Mouse (Mus musculus) MEL (cell line): ENCODE measurements around the gene Aifm2.

ENCODE experiments used
- CTCF ChIP-seq, 3 experiments: IDR thresholded peaks in 2 of 3; conservative IDR thresholded peaks in 1 of 3; 2 replicates each; pipeline ENCODE4 v1.5.1; 2011 to 2012; ENCODE audit warnings: low read length in 3 of 3, low read depth in 2 of 3, mild to moderate bottlenecking in 2 of 3, improper control_type of control experiment in 1 of 3, inconsistent platforms in 1 of 3, mixed read lengths in 1 of 3, moderate library complexity in 1 of 3; ENCODE audit not compliant: control insufficient read depth in 1 of 3, insufficient read depth in 1 of 3, poor library complexity in 1 of 3, severe bottlenecking in 1 of 3
- ELF1 ChIP-seq: IDR thresholded peaks from 2 replicates; pipeline ENCODE4 v1.6.1; 2014; ENCODE audit warnings: low read depth, mild to moderate bottlenecking, inconsistent platforms, low read length, improper control_type of control experiment, moderate library complexity
- EP300 ChIP-seq, 2 experiments: IDR thresholded peaks; 2 replicates each; pipeline ENCODE4 v1.6.1; 2011; ENCODE audit warnings: improper control_type of control experiment in 2 of 2, low read length in 2 of 2, low read depth in 1 of 2, mild to moderate bottlenecking in 1 of 2
- KAT2A ChIP-seq: conservative IDR thresholded peaks from 2 replicates; pipeline ENCODE4 v1.6.1; 2012; ENCODE audit warnings: low read depth, low read length, improper control_type of control experiment, inconsistent platforms
- MAX ChIP-seq: IDR thresholded peaks from 2 replicates; pipeline ENCODE4 v1.6.1; 2011; ENCODE audit warnings: low read length, improper control_type of control experiment
- POLR2A ChIP-seq, 2 experiments: IDR thresholded peaks; 2 replicates each; pipeline ENCODE4 v1.6.1; 2011 to 2012; ENCODE audit warnings: low read length in 2 of 2, mild to moderate bottlenecking in 2 of 2, control low read depth in 1 of 2, improper control_type of control experiment in 1 of 2, low read depth in 1 of 2, moderate library complexity in 1 of 2; ENCODE audit not compliant: control insufficient read depth in 1 of 2, insufficient read depth in 1 of 2, poor library complexity in 1 of 2
- SMC3 ChIP-seq: IDR thresholded peaks from 2 replicates; pipeline ENCODE4 v1.6.1; 2011; ENCODE audit warnings: low read depth, low read length, improper control_type of control experiment
- ZMIZ1 ChIP-seq: IDR thresholded peaks from 2 replicates; pipeline ENCODE4 v1.6.1; 2012; ENCODE audit warnings: low read depth, mild to moderate bottlenecking, inconsistent platforms, low read length, improper control_type of control experiment, moderate library complexity

- TF ChIP-seq CTCF (IDR thresholded peaks at IDR 0.05 in 2 of 3, conservative IDR thresholded peaks at IDR 0.05 in 1 of 3; ENCODE audit: control insufficient read depth in 1 of 3, insufficient read depth in 1 of 3, low read depth in 2 of 3, low read length in 3 of 3, poor library complexity in 1 of 3, severe bottlenecking in 1 of 3) = no peak
- no peak for TF ChIP-seq MAX
- no peak for TF ChIP-seq POLR2A (IDR thresholded peaks at IDR 0.05; ENCODE audit: control insufficient read depth in 1 of 2, insufficient read depth in 1 of 2, low read depth in 1 of 2, low read length in 2 of 2, poor library complexity in 1 of 2)
- no peak for TF ChIP-seq KAT2A
- TF ChIP-seq EP300 (IDR thresholded peaks at IDR 0.05; ENCODE audit: low read depth in 1 of 2, low read length in 2 of 2) = no peak
- TF ChIP-seq SMC3 = no peak
- no peak for TF ChIP-seq ELF1
- TF ChIP-seq ZMIZ1 = no peak
Measured at GRCm38 (mm10) chr10:61784414-61784813, 69.4 kb downstream of the Aifm2 start.
